ENCODE assay signal across 8 mouse cellular contexts in the genomic region with DNA sequence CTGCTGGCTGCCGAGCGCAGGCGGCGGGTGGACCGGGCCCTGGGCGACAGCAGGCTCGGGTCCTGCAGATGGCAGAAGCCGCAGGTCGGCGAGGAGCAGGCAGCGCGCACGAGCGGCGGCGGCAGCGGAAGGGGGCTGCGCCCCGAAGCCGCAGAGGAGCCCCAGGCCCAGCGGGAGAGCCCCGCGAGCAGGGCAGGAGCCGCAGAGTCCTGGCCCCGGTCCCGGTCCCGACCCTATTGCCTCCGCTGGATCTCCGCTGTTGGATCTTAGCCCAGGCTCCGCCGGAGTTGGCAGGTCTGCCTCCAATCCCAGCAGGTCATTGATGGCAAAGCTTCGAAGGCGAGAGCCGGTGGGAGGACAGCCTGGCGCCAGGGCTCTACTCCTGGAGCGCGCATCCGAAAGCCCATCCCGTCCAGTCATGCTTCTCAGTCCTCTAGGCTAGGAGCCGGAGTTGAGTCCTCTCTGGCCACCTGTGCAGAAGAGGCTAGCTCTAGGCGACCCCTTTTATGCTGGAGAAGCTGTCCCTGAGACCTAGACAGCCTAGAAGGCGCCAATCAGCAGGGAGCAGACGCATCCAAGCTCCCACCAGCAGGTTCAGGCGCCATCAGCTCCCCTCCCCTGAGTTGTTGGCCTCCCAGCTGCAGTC. TPM values are rescaled to one million over a fixed set of nuclear protein-coding genes. Genes with fewer than 3 reads are reported as not detected.
DNase-seq lines count a peak whose midpoint lies in the region; ATAC-seq and TF ChIP-seq lines count a peak whose summit lies in the region.

No protein-coding gene starts in this region.

- ATAC-seq in forebrain, embryonic 16.5 days = peak; percentile 82
- ATAC-seq in hindbrain, embryonic 16.5 days = peak; percentile 86
- peak; percentile 49; the same call in 1 of the 2 replicates for ATAC-seq in limb, embryonic 12.5 days (ENCODE audit: insufficient number of reproducible peaks, insufficient read depth, low FRiP score, low TSS enrichment, low read depth)

- peaks cover 35% of the 10 kb centered on the region for H3K27me3 ChIP-seq in forebrain, embryonic 16.5 days (replicated peaks; ENCODE audit: control insufficient read depth, insufficient read depth, low read length)
- peaks cover 39% of the 10 kb centered on the region for H3K27me3 ChIP-seq in hindbrain, embryonic 16.5 days (replicated peaks; ENCODE audit: control insufficient read depth, insufficient read depth, low read length)
- peaks cover 86% of the 10 kb centered on the region for H3K27me3 ChIP-seq in limb, embryonic 12.5 days

- peak; percentile 3 for DNase-seq in lung, postnatal 36 days
- no peak for DNase-seq in lung, adult 2 months
- peak; percentile 78 to 83 for DNase-seq in cerebellum, adult 18-20 months
- DNase-seq in retina, embryonic 14.5 days (ENCODE audit: low spot score) = peak; percentile 55
- DNase-seq in urinary bladder, postnatal 10 days (ENCODE audit: low spot score) = no peak

- H3K4me2 ChIP-seq in forebrain, embryonic 16.5 days (ENCODE audit: low read length) = peak overlapping the region; percentile 60
- H3K4me2 ChIP-seq in hindbrain, embryonic 16.5 days (ENCODE audit: low read length) = peak overlapping the region; percentile 72
- H3K4me2 ChIP-seq in limb, embryonic 12.5 days = peak overlapping the region; percentile 63

- no peaks in the 10 kb centered on the region for H3K9me3 ChIP-seq in forebrain, embryonic 16.5 days (ENCODE audit: control insufficient read depth, low read length)
- no peaks in the 10 kb centered on the region for H3K9me3 ChIP-seq in hindbrain, embryonic 16.5 days (ENCODE audit: control insufficient read depth, low read length)
- H3K9me3 ChIP-seq in limb, embryonic 12.5 days = no peaks in the 10 kb centered on the region

- WGBS in lung, adult 2 months = 1% methylated on average over 44 of the region's 44 CpGs
- WGBS in forebrain, embryonic 16.5 days = under 1% methylated on average over 44 of the region's 44 CpGs
- under 1% methylated on average over 44 of the region's 44 CpGs for WGBS in hindbrain, embryonic 16.5 days
- under 1% methylated on average over 44 of the region's 44 CpGs for WGBS in limb, embryonic 12.5 days

- peak overlapping the region; percentile 45 for H3K9ac ChIP-seq in forebrain, embryonic 16.5 days (replicated peaks; ENCODE audit: low read depth, low read length)
- peak overlapping the region; percentile 61 for H3K9ac ChIP-seq in hindbrain, embryonic 16.5 days (ENCODE audit: low read depth, low read length)
- peak overlapping the region; percentile 48; the same call in 1 of the 2 replicates for H3K9ac ChIP-seq in limb, embryonic 12.5 days (replicated peaks)

- no peak for TF ChIP-seq CTCF in lung, adult 2 months (IDR thresholded peaks at IDR 0.05; ENCODE audit: insufficient read depth, low read length)

- no peak overlapping the region for H3K4me3 ChIP-seq in lung, adult 2 months (replicated peaks; ENCODE audit: extremely low read depth, low read depth, low read length)
- peak overlapping the region; percentile 38 for H3K4me3 ChIP-seq in forebrain, embryonic 16.5 days (replicated peaks; ENCODE audit: low read length)
- peak overlapping the region; percentile 47 for H3K4me3 ChIP-seq in hindbrain, embryonic 16.5 days (ENCODE audit: low read length)
- peak overlapping the region; percentile 38 for H3K4me3 ChIP-seq in limb, embryonic 12.5 days (replicated peaks)

- no peaks in the 10 kb centered on the region for H3K36me3 ChIP-seq in forebrain, embryonic 16.5 days (ENCODE audit: control insufficient read depth, insufficient read depth)
- no peaks in the 10 kb centered on the region for H3K36me3 ChIP-seq in hindbrain, embryonic 16.5 days (ENCODE audit: control insufficient read depth, insufficient read depth, low read length)
- no peaks in the 10 kb centered on the region for H3K36me3 ChIP-seq in limb, embryonic 12.5 days

- no peak for TF ChIP-seq POLR2A in lung, adult 2 months (IDR thresholded peaks at IDR 0.05; ENCODE audit: borderline replicate concordance, extremely low read depth, low read depth, low read length)

- no peak overlapping the region for H3K27ac ChIP-seq in forebrain, embryonic 16.5 days (ENCODE audit: low read length)
- H3K27ac ChIP-seq in hindbrain, embryonic 16.5 days (ENCODE audit: low read depth, low read length) = no peak overlapping the region
- no peak overlapping the region for H3K27ac ChIP-seq in limb, embryonic 12.5 days

- H3K4me1 ChIP-seq in lung, adult 2 months (ENCODE audit: control insufficient read depth, insufficient read depth, low read length) = no peaks in the 10 kb centered on the region
- peaks cover 12% of the 10 kb centered on the region for H3K4me1 ChIP-seq in forebrain, embryonic 16.5 days (replicated peaks; ENCODE audit: control insufficient read depth, insufficient read depth, low read length)
- H3K4me1 ChIP-seq in hindbrain, embryonic 16.5 days (ENCODE audit: control insufficient read depth, insufficient read depth, low read depth, low read length) = peaks cover 13% of the 10 kb centered on the region
- peaks cover 11% of the 10 kb centered on the region; the same call in 1 of the 2 replicates for H3K4me1 ChIP-seq in limb, embryonic 12.5 days (replicated peaks)

RNA-seq across cellular contexts. Expression of gene Vsx1, which starts 0.5 kb away (rescaled TPM):
- not detected in 2 replicates for polyA plus RNA-seq in lung, adult 2 months (2012; rRNA removed)
- polyA plus RNA-seq in forebrain, embryonic 16.5 days (2015; fragmentation: Nextera tagmentation; extraction: Ambion mirVana) = not detected in 2 replicates
- polyA plus RNA-seq in hindbrain, embryonic 16.5 days (2015; fragmentation: Nextera tagmentation; extraction: Ambion mirVana) = 0.06 and 0.09 TPM in 2 replicates
- not detected in 2 replicates for polyA plus RNA-seq in limb, embryonic 12.5 days (2016; fragmentation: Nextera tagmentation; extraction: Ambion mirVana)

RNA-seq across cellular contexts. Expression of gene Acss1, which starts 20.4 kb away (rescaled TPM):
- polyA plus RNA-seq in lung, adult 2 months (2012; rRNA removed) = 74.7 and 93.3 TPM in 2 replicates
- 21.9 and 22.2 TPM in 2 replicates for polyA plus RNA-seq in forebrain, embryonic 16.5 days (2015; fragmentation: Nextera tagmentation; extraction: Ambion mirVana)
- polyA plus RNA-seq in hindbrain, embryonic 16.5 days (2015; fragmentation: Nextera tagmentation; extraction: Ambion mirVana) = 22.1 and 24.4 TPM in 2 replicates
- polyA plus RNA-seq in limb, embryonic 12.5 days (2016; fragmentation: Nextera tagmentation; extraction: Ambion mirVana) = 4.8 and 5.2 TPM in 2 replicates

Comparison
In these comparisons a context has a peak if more than half of its experiments do, and no peak if none do; other contexts are left out.
1. DNase-seq: peak in lung, postnatal 36 days (single experiment), cerebellum, adult 18-20 months (2 of 2) and retina, embryonic 14.5 days (single experiment); none in lung, adult 2 months (single experiment) and urinary bladder, postnatal 10 days (single experiment).
2. Peak in every context shown above with its lines, with median percentiles within 50 percentile points of each other: ATAC-seq, H3K4me2 ChIP-seq and H3K9ac ChIP-seq.